Mouse (Mus musculus) gastrocnemius, adult 18-20 months (tissue): ENCODE measurements around the gene Nr3c2. TPM values are rescaled to one million over a fixed set of nuclear protein-coding genes. Genes with fewer than 3 reads are reported as not detected.
A peak's percentile ranks its signal among the peaks of the same experiment; 100 is the strongest.

Experiments
- DNase-seq: peaks from one replicate; pipeline ENCODE4 v3.0.0; 2021; ENCODE audit warnings: low spot score
- total RNA-seq, 2 experiments: library from RNA; stranded (reverse); gene quantifications; 2 replicates each; pipeline ENCODE4 v1.2.3; 2021

Nr3c2 gene
- total RNA-seq, 2 experiments from 2014 or later: 16.4 to 19.3 TPM

GRCm38 (mm10) chr8:77051399-77052275, 152.4 kb downstream of the Nr3c2 start:
- no peak for DNase-seq

GRCm38 (mm10) chr8:77055492-77056021, 156.3 kb downstream of the Nr3c2 start:
- DNase-seq: no peak

GRCm38 (mm10) chr8:77056853-77057252, 157.6 kb downstream of the Nr3c2 start:
- DNase-seq: no peak

- no peak for DNase-seq
Observed at GRCm38 (mm10) chr8:77082687-77083086, 183.4 kb downstream of the Nr3c2 start.

- DNase-seq: no peak
Observed at GRCm38 (mm10) chr8:77086036-77086435, 186.8 kb downstream of the Nr3c2 start.

GRCm38 (mm10) chr8:77096721-77097120, 197.5 kb downstream of the Nr3c2 start:
- DNase-seq: no peak

GRCm38 (mm10) chr8:77098101-77098500, 198.9 kb downstream of the Nr3c2 start:
- DNase-seq: no peak

- DNase-seq: no peak
Observed at GRCm38 (mm10) chr8:77100370-77100769, 201.1 kb downstream of the Nr3c2 start.

- no peak for DNase-seq
Observed at GRCm38 (mm10) chr8:77102879-77103278, 203.6 kb downstream of the Nr3c2 start.

- DNase-seq: no peak
Observed at GRCm38 (mm10) chr8:77112719-77113118, 213.5 kb downstream of the Nr3c2 start.

- DNase-seq: no peak
Observed at GRCm38 (mm10) chr8:77114769-77115168, 215.5 kb downstream of the Nr3c2 start.

GRCm38 (mm10) chr8:77116419-77117079, 217.3 kb downstream of the Nr3c2 start:
- DNase-seq: no peak

GRCm38 (mm10) chr8:77120810-77121570, 221.7 kb downstream of the Nr3c2 start:
- no peak for DNase-seq

GRCm38 (mm10) chr8:77121571-77121890, 222.3 kb downstream of the Nr3c2 start:
- no peak for DNase-seq

- no peak for DNase-seq
Observed at GRCm38 (mm10) chr8:77122300-77122699, 223.1 kb downstream of the Nr3c2 start.

- no peak for DNase-seq
Observed at GRCm38 (mm10) chr8:77125777-77126176, 226.5 kb downstream of the Nr3c2 start.

GRCm38 (mm10) chr8:77128006-77128405, 228.8 kb downstream of the Nr3c2 start:
- no peak for DNase-seq

GRCm38 (mm10) chr8:77132903-77133637, 233.8 kb downstream of the Nr3c2 start:
- peak; percentile 66 for DNase-seq

GRCm38 (mm10) chr8:77133797-77134385, 234.6 kb downstream of the Nr3c2 start:
- DNase-seq: no peak

- DNase-seq: no peak
Observed at GRCm38 (mm10) chr8:77145285-77145684, 246.0 kb downstream of the Nr3c2 start.

- DNase-seq: peak; percentile 9
Observed at GRCm38 (mm10) chr8:77154496-77154895, 255.3 kb downstream of the Nr3c2 start.
